Mouse (Mus musculus) liver, embryonic 15.5 days (tissue): ENCODE data around the gene Tns3. TPM values are rescaled to one million over a fixed set of nuclear protein-coding genes. Genes with fewer than 3 reads are reported as not detected.
A peak's percentile ranks its signal among the peaks of the same experiment; 100 is the strongest.

Experiments used
- ATAC-seq: fragments of 200-750 bp; cut with Nextera tagmentation; 2 replicates; pipeline ENCODE4 v1.8.0; 2017; ENCODE audit warnings: moderate number of reproducible peaks, mild to moderate bottlenecking, moderate library complexity; ENCODE audit not compliant: insufficient read depth
- H3K27ac ChIP-seq: fragments of 300-500 bp; sonication (generic); replicated peaks from 2 replicates; pipeline ENCODE4 v1.5.1; 2015; ENCODE audit warnings: mild to moderate bottlenecking, inconsistent platforms
- H3K27me3 ChIP-seq: fragments of 300-500 bp; sonication (generic); 2 replicates; pipeline ENCODE4 v1.6.1; 2015; ENCODE audit warnings: mild to moderate bottlenecking, inconsistent platforms
- H3K36me3 ChIP-seq: fragments of 300-500 bp; sonication (generic); replicated peaks from 2 replicates; pipeline ENCODE4 v1.6.1; 2015; ENCODE audit warnings: moderate library complexity, mild to moderate bottlenecking, inconsistent platforms
- H3K4me1 ChIP-seq: fragments of 300-500 bp; sonication (generic); replicated peaks from 2 replicates; pipeline ENCODE4 v1.6.1; 2015; ENCODE audit warnings: inconsistent platforms
- H3K4me2 ChIP-seq: fragments of 300-500 bp; sonication (generic); 2 replicates; pipeline ENCODE4 v1.6.1; 2015; ENCODE audit warnings: moderate library complexity, mild to moderate bottlenecking, inconsistent platforms
- H3K4me3 ChIP-seq: fragments of 300-500 bp; sonication (generic); replicated peaks from 2 replicates; pipeline ENCODE4 v1.5.1; 2015; ENCODE audit warnings: mild to moderate bottlenecking, inconsistent platforms
- H3K9ac ChIP-seq: fragments of 300-500 bp; sonication (generic); 2 replicates; pipeline ENCODE4 v1.6.1; 2015; ENCODE audit warnings: moderate library complexity, mild to moderate bottlenecking, inconsistent platforms
- H3K9me3 ChIP-seq: fragments of 300-500 bp; sonication (generic); replicated peaks from 2 replicates; pipeline ENCODE4 v1.6.1; 2016; ENCODE audit warnings: inconsistent platforms
- WGBS: fragments of 180-500 bp; shearing (Covaris S2); methylation state at CpG from one replicate; pipeline ENCODE4 v1.1.7; 2015; ENCODE audit warnings: mixed read lengths; ENCODE audit not compliant: insufficient replicate concordance; 5-methylcytosine and 5-hydroxymethylcytosine counted together
- polyA plus RNA-seq: library from polyadenylated mRNA; unstranded; fragments of >200 nt; fragmentation: Nextera tagmentation; extraction: Ambion mirVana; gene quantifications from 2 replicates; pipeline ENCODE4 v1.2.1, GENCODE M21; 2015

Gene Tns3
- polyA plus RNA-seq, 1 experiment from 2014 or later: 3.4 TPM

DNA sequence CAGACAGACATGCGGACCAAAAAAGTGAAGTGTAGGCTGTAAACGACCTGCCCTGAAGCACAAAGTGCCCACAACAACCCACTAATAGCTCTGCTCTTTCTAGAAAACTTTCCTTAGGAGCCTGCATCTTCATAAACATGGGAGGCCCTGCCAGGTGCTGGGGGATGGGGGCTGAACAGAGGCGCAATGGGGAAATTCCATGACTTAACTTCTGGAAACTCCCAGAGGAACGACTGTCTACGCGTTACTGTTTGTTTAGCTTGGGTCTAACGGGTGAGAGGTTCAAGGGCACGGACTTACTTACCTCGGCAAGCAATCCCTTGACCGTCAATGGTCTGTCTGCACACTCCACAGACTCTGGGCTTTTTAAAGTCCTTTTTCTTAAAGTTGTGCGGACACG is 48.9 kb downstream of the Tns3 start:
- H3K9ac ChIP-seq: no peak overlapping the region
- H3K4me1 ChIP-seq: 0 out of 2 replicates have a peak, but pooled peaks cover 5% of the 10 kb centered on the region
- ATAC-seq: no peak
- no peak overlapping the region for H3K4me2 ChIP-seq
- no peaks in the 10 kb centered on the region for H3K27me3 ChIP-seq
- no peaks in the 10 kb centered on the region for H3K36me3 ChIP-seq
- H3K4me3 ChIP-seq: no peak overlapping the region
- no peak overlapping the region for H3K27ac ChIP-seq
- 67% methylated on average over 12 of the region's 12 CpGs for WGBS
- no peaks in the 10 kb centered on the region for H3K9me3 ChIP-seq

DNA sequence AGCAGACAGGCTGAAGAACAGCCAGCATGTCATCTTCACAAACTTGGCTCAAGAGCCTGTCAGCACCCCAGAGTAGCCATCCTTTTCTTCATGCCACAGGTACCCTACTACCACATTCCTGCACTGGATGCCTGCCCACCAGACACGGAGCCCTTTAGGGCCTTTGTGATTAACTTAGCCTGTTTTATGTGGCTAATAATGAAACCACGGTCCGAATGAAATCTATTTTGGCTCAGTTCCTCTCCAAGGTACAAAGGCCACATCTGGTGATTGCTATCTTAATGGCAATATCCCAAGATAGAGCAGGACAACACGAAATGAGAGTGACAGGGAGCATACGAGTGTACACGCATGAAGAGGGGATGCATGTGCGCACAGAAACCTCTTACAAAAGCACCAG is 53.9 kb downstream of the Tns3 start:
- no peak for ATAC-seq
- Histone ChIP-seq H3K9me3 (no peaks in the 10 kb centered on the region), H3K4me2 (no peak overlapping the region), H3K27me3 (no peaks in the 10 kb centered on the region), H3K27ac (no peak overlapping the region), H3K36me3 (no peaks in the 10 kb centered on the region), H3K4me3 (no peak overlapping the region), H3K9ac (no peak overlapping the region), H3K4me1 (0 out of 2 replicates have a peak, but pooled peaks cover 6% of the 10 kb centered on the region)
- WGBS: 63% methylated on average over 7 of the region's 7 CpGs

DNA sequence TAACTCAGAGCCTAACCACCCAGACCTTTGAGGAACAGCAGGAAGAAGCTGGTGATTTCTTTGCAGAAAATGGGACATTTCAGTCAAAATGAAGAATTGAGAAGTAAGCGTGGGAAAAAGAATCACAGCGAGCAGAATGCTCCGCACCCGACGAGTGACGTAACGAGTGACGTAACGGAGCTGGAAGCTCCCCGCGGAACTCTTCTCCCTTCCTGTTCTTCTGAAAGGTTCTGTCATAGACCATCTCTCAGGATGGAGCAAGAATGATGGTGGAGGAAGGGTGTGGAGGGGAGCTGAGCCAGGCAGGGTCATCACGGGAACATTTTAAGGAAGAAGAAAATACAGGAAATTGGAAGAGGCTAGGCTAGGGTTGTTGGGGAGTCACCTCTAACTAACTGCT is 54.5 kb downstream of the Tns3 start:
- Histone ChIP-seq H3K9ac (no peak overlapping the region), H3K36me3 (no peaks in the 10 kb centered on the region), H3K27me3 (no peaks in the 10 kb centered on the region), H3K4me2 (no peak overlapping the region), H3K4me3 (no peak overlapping the region), H3K4me1 (peaks cover 9% of the 10 kb centered on the region; the same call in 1 of the 2 replicates), H3K9me3 (no peaks in the 10 kb centered on the region), H3K27ac (no peak overlapping the region)
- no peak for ATAC-seq
- 68% methylated on average over 12 of the region's 12 CpGs for WGBS

DNA sequence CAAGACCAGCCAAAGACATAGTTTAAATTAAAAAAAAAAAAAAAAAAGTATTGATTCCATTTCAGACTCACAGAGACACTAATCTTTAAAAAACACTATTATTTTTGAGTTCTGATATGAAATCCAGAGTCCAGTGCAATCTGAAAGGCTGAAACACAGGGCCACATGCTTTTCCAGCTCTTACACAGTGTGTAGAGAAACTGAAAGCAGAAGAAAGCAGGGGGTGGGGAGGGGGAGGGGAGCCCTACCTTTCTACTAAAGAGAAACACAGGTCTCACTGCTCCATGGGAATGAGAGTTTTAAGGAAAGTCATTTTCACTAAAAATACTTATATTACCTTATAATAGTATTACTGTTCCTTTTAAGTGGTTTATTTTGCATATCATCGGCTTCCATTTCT is 57.2 kb downstream of the Tns3 start:
- Histone ChIP-seq H3K4me1 (peaks cover 11% of the 10 kb centered on the region; the same call in 1 of the 2 replicates), H3K4me2 (no peak overlapping the region), H3K4me3 (no peak overlapping the region), H3K27ac (no peak overlapping the region), H3K9ac (no peak overlapping the region), H3K27me3 (no peaks in the 10 kb centered on the region), H3K36me3 (no peaks in the 10 kb centered on the region), H3K9me3 (no peaks in the 10 kb centered on the region)
- WGBS: 66% methylated on average over 1 of the region's 1 CpGs
- ATAC-seq: no peak

DNA sequence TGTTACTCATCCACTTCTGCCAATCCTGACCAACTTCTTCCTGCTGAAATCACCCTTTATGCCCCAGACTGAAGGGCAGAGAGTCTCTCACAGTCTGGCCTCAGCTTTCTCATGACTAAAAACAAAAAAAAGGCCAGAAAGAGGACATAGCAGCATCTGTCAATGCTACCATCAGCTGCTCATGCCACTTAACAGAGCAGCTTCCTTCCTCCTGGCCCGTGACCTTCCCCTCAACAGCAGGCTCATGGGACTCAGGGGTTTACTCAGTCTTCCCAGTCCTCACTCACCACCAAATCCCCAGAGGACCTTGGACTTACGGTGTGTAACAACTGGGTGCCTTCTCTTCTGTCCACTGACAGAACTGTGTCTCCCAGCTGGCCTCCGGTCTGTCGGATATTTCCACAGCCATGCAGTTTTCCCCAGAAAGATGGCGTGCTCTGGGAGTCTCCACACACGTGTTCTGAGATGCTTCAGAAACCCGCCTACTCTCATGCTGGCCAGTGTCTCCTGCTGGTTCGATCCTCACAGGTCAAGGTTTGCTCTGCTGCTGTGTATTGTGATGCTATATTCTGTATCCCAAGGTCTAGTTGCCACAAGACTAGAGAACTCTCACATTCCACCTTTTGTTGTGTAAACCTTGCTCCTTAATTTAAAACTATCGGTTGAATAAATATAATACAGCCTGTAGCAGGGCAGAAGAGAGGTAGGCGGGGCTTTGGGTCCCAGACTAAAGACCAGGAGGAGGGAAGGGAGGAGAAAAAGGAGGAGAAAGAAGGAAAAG is 59.4 kb downstream of the Tns3 start:
- Histone ChIP-seq H3K4me1 (peaks cover 14% of the 10 kb centered on the region), H3K27ac (no peak overlapping the region), H3K9ac (no peak overlapping the region), H3K9me3 (no peaks in the 10 kb centered on the region), H3K36me3 (no peaks in the 10 kb centered on the region), H3K4me2 (no peak overlapping the region), H3K27me3 (no peaks in the 10 kb centered on the region), H3K4me3 (no peak overlapping the region)
- WGBS: 60% methylated on average over 10 of the region's 10 CpGs
- 0 out of 2 replicates have a peak, but pooled peaks have one; percentile 15 for ATAC-seq

DNA sequence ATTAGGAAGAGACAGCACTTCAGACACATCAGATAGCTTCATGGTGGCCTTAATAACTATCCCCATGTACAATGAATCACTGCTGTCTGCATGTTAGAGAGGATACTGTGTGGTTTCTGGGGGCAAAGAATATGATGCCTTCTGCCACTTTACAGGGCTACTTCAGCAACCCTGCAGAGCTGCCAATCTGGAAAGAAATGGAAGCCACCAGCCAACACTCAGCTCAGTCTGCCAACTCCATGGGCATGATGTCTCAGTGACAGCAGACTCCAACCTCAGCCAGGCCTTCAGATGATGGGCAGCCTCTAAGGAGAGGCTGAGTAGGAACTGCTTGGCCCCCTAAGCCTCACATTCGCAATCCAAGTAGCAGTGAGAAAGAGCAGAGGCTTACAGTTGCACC is 61.7 kb downstream of the Tns3 start:
- Histone ChIP-seq H3K9ac (no peak overlapping the region), H3K9me3 (no peaks in the 10 kb centered on the region), H3K27ac (no peak overlapping the region), H3K4me3 (no peak overlapping the region), H3K27me3 (no peaks in the 10 kb centered on the region), H3K4me1 (peaks cover 14% of the 10 kb centered on the region), H3K36me3 (no peaks in the 10 kb centered on the region), H3K4me2 (no peak overlapping the region)
- no peak for ATAC-seq
- WGBS: 65% methylated on average over 1 of the region's 1 CpGs

DNA sequence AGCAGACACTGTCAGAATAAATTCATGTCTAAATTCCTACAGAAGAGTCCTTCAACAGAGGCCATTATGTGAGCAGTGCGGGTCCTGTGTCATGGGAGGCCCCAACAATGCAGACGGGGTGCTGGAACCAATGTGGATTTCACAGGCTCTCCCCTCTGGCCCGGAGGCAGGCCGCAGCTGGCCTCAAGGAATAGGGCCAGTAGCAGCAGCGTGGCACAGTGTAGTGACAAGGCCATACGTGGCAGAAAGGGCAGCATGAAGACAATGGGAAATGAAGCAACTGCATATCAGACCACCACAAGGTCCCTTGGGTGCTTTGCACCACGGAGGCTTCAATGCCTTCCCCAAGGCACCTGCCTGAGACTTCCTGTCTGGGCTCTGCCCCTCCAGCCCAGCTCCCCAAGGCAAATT is 62.9 kb downstream of the Tns3 start:
- Histone ChIP-seq H3K4me2 (no peak overlapping the region), H3K9me3 (no peaks in the 10 kb centered on the region), H3K36me3 (no peaks in the 10 kb centered on the region), H3K9ac (no peak overlapping the region), H3K27me3 (no peaks in the 10 kb centered on the region), H3K4me3 (no peak overlapping the region), H3K4me1 (peaks cover 14% of the 10 kb centered on the region), H3K27ac (no peak overlapping the region)
- 46% methylated on average over 7 of the region's 7 CpGs for WGBS
- no peak for ATAC-seq

DNA sequence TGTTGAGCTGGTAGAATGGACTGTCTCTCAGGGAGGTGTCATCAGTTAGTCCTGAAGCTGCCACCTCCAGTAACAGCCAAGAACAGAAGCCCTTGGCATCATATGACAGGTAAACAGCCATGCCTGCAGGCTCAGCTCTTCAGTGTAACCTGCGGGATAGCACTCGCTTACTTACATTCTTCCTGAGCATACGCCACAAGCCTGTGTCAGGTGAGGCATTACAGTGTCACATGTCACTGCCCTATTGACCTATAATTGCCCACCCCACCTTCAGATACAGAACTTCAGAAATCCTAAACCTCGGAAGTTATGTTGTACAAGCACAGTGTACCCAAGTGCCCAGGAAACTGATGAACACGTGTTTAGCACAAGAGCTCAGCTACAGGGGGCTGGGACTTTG is 68.7 kb downstream of the Tns3 start:
- Histone ChIP-seq H3K4me1 (peaks cover 5% of the 10 kb centered on the region; the same call in 1 of the 2 replicates), H3K27ac (no peak overlapping the region), H3K27me3 (no peaks in the 10 kb centered on the region), H3K36me3 (no peaks in the 10 kb centered on the region), H3K9me3 (no peaks in the 10 kb centered on the region), H3K4me2 (no peak overlapping the region), H3K9ac (no peak overlapping the region), H3K4me3 (no peak overlapping the region)
- WGBS: 76% methylated on average over 5 of the region's 5 CpGs
- ATAC-seq: no peak

DNA sequence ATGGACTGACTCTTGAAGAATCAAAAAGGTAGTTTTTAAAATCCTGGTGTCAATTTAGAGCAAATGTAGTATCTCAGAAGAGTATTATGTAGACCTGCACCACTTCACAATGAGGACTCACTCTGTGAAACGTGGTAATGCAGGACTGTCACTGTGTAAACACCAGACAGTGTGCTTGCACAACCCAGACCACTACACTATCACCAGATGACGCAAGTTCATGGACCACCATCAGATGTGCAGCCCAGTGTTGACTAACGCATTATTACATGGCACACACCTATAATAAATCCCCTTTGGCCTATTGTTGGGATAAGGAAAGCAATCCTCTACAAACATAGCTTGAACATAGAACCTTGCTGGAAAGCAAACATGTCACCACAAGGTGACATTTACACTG is 71.2 kb downstream of the Tns3 start:
- Histone ChIP-seq H3K4me1 (peaks cover 13% of the 10 kb centered on the region), H3K9me3 (no peaks in the 10 kb centered on the region), H3K9ac (no peak overlapping the region), H3K27ac (no peak overlapping the region), H3K27me3 (no peaks in the 10 kb centered on the region), H3K4me3 (no peak overlapping the region), H3K4me2 (no peak overlapping the region), H3K36me3 (no peaks in the 10 kb centered on the region)
- 57% methylated on average over 3 of the region's 3 CpGs for WGBS
- ATAC-seq: peak; percentile 43

DNA sequence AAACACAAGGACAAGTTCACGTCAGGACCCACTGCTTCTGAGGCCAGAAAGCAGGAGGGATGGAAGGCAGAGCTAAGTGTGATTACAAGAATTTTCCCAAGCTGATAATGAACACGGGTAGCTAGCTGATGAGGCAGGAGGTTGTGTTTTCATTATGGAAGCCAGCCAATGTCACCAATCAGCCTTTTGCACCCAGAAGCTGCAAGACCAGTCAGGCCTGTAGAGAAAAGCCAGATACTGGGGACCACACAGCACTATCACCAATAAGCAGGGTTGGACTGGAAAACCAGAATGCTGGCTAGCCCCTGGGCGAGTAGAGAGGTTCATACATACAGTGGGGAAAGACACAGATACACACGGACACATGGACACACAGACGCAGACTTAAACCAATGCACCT is 73.1 kb downstream of the Tns3 start:
- Histone ChIP-seq H3K4me3 (no peak overlapping the region), H3K4me1 (peaks cover 13% of the 10 kb centered on the region), H3K36me3 (no peaks in the 10 kb centered on the region), H3K9me3 (no peaks in the 10 kb centered on the region), H3K4me2 (no peak overlapping the region), H3K27ac (no peak overlapping the region), H3K9ac (no peak overlapping the region), H3K27me3 (no peaks in the 10 kb centered on the region)
- no peak for ATAC-seq
- 55% methylated on average over 5 of the region's 5 CpGs for WGBS

DNA sequence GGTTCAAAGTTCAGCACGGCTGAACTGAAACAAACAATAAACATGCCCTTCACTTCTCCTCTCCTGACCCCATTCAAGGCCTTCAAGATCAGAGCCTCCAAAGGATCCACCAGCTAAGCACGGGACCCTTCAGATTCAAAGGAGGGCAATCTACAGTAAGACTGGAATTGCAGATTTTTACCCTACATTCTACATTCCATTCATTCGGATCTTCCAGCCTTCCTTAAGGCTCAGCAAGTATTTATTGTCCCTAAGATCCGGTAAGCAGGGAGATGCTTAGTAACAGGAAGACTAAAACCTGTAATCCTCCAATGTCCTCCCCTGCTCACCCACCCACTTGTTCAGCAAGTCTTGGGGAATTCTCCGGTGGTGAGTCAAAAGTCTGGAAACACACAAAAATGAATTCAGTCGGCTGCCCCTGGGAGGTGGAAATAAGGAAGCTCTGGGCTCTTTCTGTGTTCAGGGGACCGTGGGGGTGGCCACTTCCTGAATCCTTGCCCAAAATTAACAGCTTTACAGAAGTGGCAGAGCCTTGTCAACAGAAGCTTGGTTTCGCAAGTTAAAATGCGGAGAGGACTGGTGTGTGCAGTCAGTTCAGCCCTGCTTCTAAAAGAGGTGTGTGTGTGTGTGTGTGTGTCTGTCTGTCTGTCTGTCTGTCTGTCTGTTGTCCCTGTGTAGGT is 75.0 kb downstream of the Tns3 start:
- Histone ChIP-seq H3K4me2 (no peak overlapping the region), H3K36me3 (no peaks in the 10 kb centered on the region), H3K4me3 (no peak overlapping the region), H3K9ac (no peak overlapping the region), H3K4me1 (peaks cover 13% of the 10 kb centered on the region), H3K9me3 (no peaks in the 10 kb centered on the region), H3K27me3 (no peaks in the 10 kb centered on the region), H3K27ac (peak overlapping the region; percentile 51; the same call in 1 of the 2 replicates)
- 22% methylated on average over 9 of the region's 9 CpGs for WGBS
- peak; percentile 51; the same call in 1 of the 2 replicates for ATAC-seq
